Mouse (Mus musculus): ENCODE results near the gene Slc30a9.

- TF ChIP-seq POLR2A (IDR thresholded peaks at IDR 0.05; ENCODE audit: borderline replicate concordance, extremely low read depth, low read depth, low read length) (no peak), CTCF (IDR thresholded peaks at IDR 0.05; ENCODE audit: insufficient read depth, low read length) (no peak)
Measured at GRCm38 (mm10) chr5:67340811-67341210, 34.1 kb downstream of the Slc30a9 start.

All from lung, adult 2 months (tissue).